Comparison of ENCODE assay signal across 23 mouse cellular contexts in the genomic region with DNA sequence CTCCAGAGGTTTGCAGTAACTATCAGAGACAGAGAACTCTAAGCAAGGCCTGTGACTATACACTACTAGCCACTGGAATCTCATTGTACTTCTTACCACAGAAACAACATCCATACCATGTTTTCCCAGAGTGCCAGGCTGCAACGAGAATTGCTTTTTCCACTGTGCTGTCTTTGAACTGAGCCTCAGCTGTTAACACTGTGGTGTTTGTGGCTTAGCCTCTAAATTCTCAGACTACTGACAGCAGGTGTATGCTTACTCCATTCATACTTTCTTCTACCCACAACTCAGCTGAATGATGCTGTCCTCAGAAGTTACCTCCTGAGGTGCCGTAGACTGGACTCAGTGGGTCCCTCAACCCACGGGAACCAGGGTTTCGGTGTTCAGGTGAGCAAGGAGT.
"Had no signal": no experiment of that assay in that cellular context is flagged by ENCODE, and none has a peak within 500 bp of the region (broad histone marks: within the 10 kb centered on the region; RNA-seq: fewer than 3 reads in every experiment).

No protein-coding gene starts in this region.

- H3K4me3 ChIP-seq: heart, embryonic 10.5 days; heart, embryonic 12.5 days; hindbrain, embryonic 10.5 days; hindbrain, embryonic 12.5 days; intestine, embryonic 15.5 days; layer of hippocampus, adult 2 months; left cerebral cortex, adult 2 months; limb, embryonic 13.5 days had no signal

- H3K9me3 ChIP-seq: heart, embryonic 10.5 days; heart, embryonic 12.5 days; hindbrain, embryonic 12.5 days; intestine, embryonic 15.5 days; limb, embryonic 13.5 days had no signal

- H3K27me3 ChIP-seq: heart, embryonic 12.5 days; hindbrain, embryonic 12.5 days; intestine, embryonic 15.5 days; limb, embryonic 13.5 days had no signal

- DNase-seq: forebrain, postnatal 0 days; gastrocnemius, postnatal 25 days; heart, adult 18-20 months; heart, postnatal 10 days; heart, postnatal 4 days; kidney, adult 18-20 months; kidney, adult 8-10 months; kidney, postnatal 10 days; kidney, postnatal 25 days; kidney, postnatal 4 days; left cerebral cortex, postnatal 4 days had no signal

- H3K4me1 ChIP-seq: heart, embryonic 10.5 days; hindbrain, embryonic 12.5 days; intestine, embryonic 15.5 days had no signal

- ATAC-seq: forebrain, postnatal 0 days; hindbrain, embryonic 16.5 days; inflammation-experienced regulatory T-cells, adult 6 months; intestine, embryonic 15.5 days; intestine, postnatal 0 days had no signal

- H3K9ac ChIP-seq: forebrain, postnatal 0 days; heart, embryonic 12.5 days; hindbrain, embryonic 12.5 days; hindbrain, embryonic 14.5 days; intestine, embryonic 15.5 days; limb, embryonic 13.5 days had no signal

- H3K4me2 ChIP-seq: heart, embryonic 12.5 days; hindbrain, embryonic 12.5 days; hindbrain, embryonic 14.5 days; intestine, embryonic 15.5 days; limb, embryonic 13.5 days had no signal

- H3K36me3 ChIP-seq: heart, embryonic 10.5 days; heart, embryonic 12.5 days; hindbrain, embryonic 10.5 days; hindbrain, embryonic 12.5 days; intestine, embryonic 15.5 days; limb, embryonic 13.5 days had no signal

- H3K27ac ChIP-seq: heart, embryonic 10.5 days; hindbrain, embryonic 10.5 days; hindbrain, embryonic 12.5 days; hindbrain, embryonic 14.5 days; intestine, embryonic 15.5 days; layer of hippocampus, adult 2 months; left cerebral cortex, adult 2 months; limb, embryonic 13.5 days had no signal
